Mouse (Mus musculus) CH12.LX (cell line): ENCODE measurements at regions not wholly inside any gene's neighbourhood (a gene's known extent, or its start where the extent isn't known, plus 50 kb on each side); places are given as distances from the start of the nearest gene placed in this dataset.

Source experiments
- DNase-seq: peaks from one replicate; pipeline ENCODE4 v3.0.0-alpha.2; 2013; ENCODE audit errors: extremely low read depth
- H3K27ac ChIP-seq: 2 replicates; pipeline ENCODE4 v1.5.1; 2012; ENCODE audit warnings: low read depth, mild to moderate bottlenecking, control low read depth, moderate library complexity; ENCODE audit not compliant: insufficient read depth
- H3K27me3 ChIP-seq: replicated peaks from 2 replicates; pipeline ENCODE3; 2012; ENCODE audit warnings: inconsistent platforms
- H3K36me3 ChIP-seq, 2 experiments: replicated peaks in 1 of 2; 2 replicates each; pipeline versions ENCODE3 to v1.6.1; 2012; ENCODE audit warnings: inconsistent platforms in 1 of 2, low read length in 1 of 2, mild to moderate bottlenecking in 1 of 2, mixed read lengths in 1 of 2, moderate library complexity in 1 of 2; ENCODE audit not compliant: control insufficient read depth in 1 of 2, insufficient read depth in 1 of 2
- H3K4me1 ChIP-seq, 2 experiments: 2 replicates each; pipeline ENCODE4 v1.6.1; 2012; ENCODE audit warnings: inconsistent platforms in 1 of 2, moderate library complexity in 1 of 2; ENCODE audit not compliant: insufficient read depth in 2 of 2, control insufficient read depth in 1 of 2
- H3K4me2 ChIP-seq: 2 replicates; pipeline ENCODE4 v1.6.1; 2012; ENCODE audit warnings: low read depth, mild to moderate bottlenecking, control low read depth; ENCODE audit not compliant: poor library complexity, insufficient read depth, severe bottlenecking
- H3K4me3 ChIP-seq, 3 experiments: fragments of 150-350 bp in 1 of 3; sonication (generic) in 1 of 3; replicated peaks in 1 of 3; 2 replicates each; pipeline versions ENCODE3 to v1.5.1; 2011 to 2012; ENCODE audit warnings: low read depth in 2 of 3, low read length in 2 of 3, mild to moderate bottlenecking in 2 of 3, moderate library complexity in 2 of 3, control low read depth in 1 of 3, improper control_type of control experiment in 1 of 3, inconsistent platforms in 1 of 3, mixed read lengths in 1 of 3; ENCODE audit not compliant: poor library complexity in 1 of 3
- H3K79me2 ChIP-seq: replicated peaks from 2 replicates; pipeline ENCODE4 v1.6.1; 2012; ENCODE audit warnings: mild to moderate bottlenecking, moderate library complexity; ENCODE audit not compliant: control insufficient read depth, poor library complexity, insufficient read depth, severe bottlenecking; ENCODE audit errors: extremely low read depth
- H3K9ac ChIP-seq: 2 replicates; pipeline ENCODE4 v1.6.1; 2012; ENCODE audit warnings: low read depth, mild to moderate bottlenecking, control low read depth, moderate library complexity; ENCODE audit not compliant: insufficient read depth
- H3K9me3 ChIP-seq: replicated peaks from 2 replicates; pipeline ENCODE3; 2012; ENCODE audit warnings: low read length, inconsistent platforms, mixed read lengths
- CTCF ChIP-seq, 2 experiments: IDR thresholded peaks in 1 of 2; conservative IDR thresholded peaks in 1 of 2; 2 replicates each; pipeline ENCODE4 v1.5.1; 2011 to 2012; ENCODE audit warnings: low read depth in 2 of 2, low read length in 2 of 2, improper control_type of control experiment in 1 of 2, inconsistent platforms in 1 of 2, mild to moderate bottlenecking in 1 of 2, moderate library complexity in 1 of 2
- EP300 ChIP-seq: IDR thresholded peaks from 2 replicates; pipeline ENCODE4 v1.6.1; 2011; ENCODE audit warnings: low read length, improper control_type of control experiment
- HCFC1 ChIP-seq: IDR thresholded peaks from 2 replicates; pipeline ENCODE4 v1.6.1; 2012; ENCODE audit warnings: low read depth, mild to moderate bottlenecking, inconsistent platforms, low read length, improper control_type of control experiment
- IRF4 ChIP-seq: IDR thresholded peaks from 2 replicates; pipeline ENCODE4 v1.6.1; 2014; ENCODE audit warnings: low read depth, mild to moderate bottlenecking, inconsistent platforms, low read length, improper control_type of control experiment
- KAT2A ChIP-seq: IDR thresholded peaks from 2 replicates; pipeline ENCODE4 v1.6.1; 2012; ENCODE audit warnings: low read length, improper control_type of control experiment, inconsistent platforms; ENCODE audit not compliant: insufficient replicate concordance
- MAX ChIP-seq: IDR thresholded peaks from 2 replicates; pipeline ENCODE4 v1.6.1; 2011; ENCODE audit warnings: low read length, improper control_type of control experiment
- MEF2A ChIP-seq: IDR thresholded peaks from 2 replicates; pipeline ENCODE4 v1.6.1; 2014; ENCODE audit warnings: low read depth, mild to moderate bottlenecking, inconsistent platforms, low read length, improper control_type of control experiment, borderline replicate concordance
- MXI1 ChIP-seq: IDR thresholded peaks from 2 replicates; pipeline ENCODE4 v1.6.1; 2011; ENCODE audit warnings: mild to moderate bottlenecking, low read depth, low read length, improper control_type of control experiment
- NRF1 ChIP-seq: IDR thresholded peaks from 2 replicates; pipeline ENCODE4 v1.6.1; 2014; ENCODE audit warnings: low read depth, mild to moderate bottlenecking, inconsistent platforms, low read length, improper control_type of control experiment, moderate library complexity
- POLR2AphosphoS2 ChIP-seq: IDR thresholded peaks from 2 replicates; pipeline ENCODE4 v1.6.1; 2011; ENCODE audit warnings: low read depth, low read length, improper control_type of control experiment
- RAD21 ChIP-seq: IDR thresholded peaks from 2 replicates; pipeline ENCODE4 v1.6.1; 2011; ENCODE audit warnings: low read depth, mild to moderate bottlenecking, low read length, improper control_type of control experiment, moderate library complexity
- RCOR1 ChIP-seq: conservative IDR thresholded peaks from 2 replicates; pipeline ENCODE4 v1.6.1; 2012; ENCODE audit warnings: low read depth, mild to moderate bottlenecking, inconsistent platforms, low read length, improper control_type of control experiment
- SIN3A ChIP-seq: IDR thresholded peaks from 2 replicates; pipeline ENCODE4 v1.6.1; 2012; ENCODE audit warnings: low read length, improper control_type of control experiment, inconsistent platforms
- ZC3H11A ChIP-seq: IDR thresholded peaks from 2 replicates; pipeline ENCODE4 v1.6.1; 2012; ENCODE audit warnings: low read depth, mild to moderate bottlenecking, inconsistent platforms, low read length, improper control_type of control experiment
- ZKSCAN1 ChIP-seq: IDR thresholded peaks from 2 replicates; pipeline ENCODE4 v1.6.1; 2012; ENCODE audit warnings: low read depth, inconsistent platforms, low read length, improper control_type of control experiment, borderline replicate concordance
- ZMIZ1 ChIP-seq: IDR thresholded peaks from 2 replicates; pipeline ENCODE4 v1.6.1; 2012; ENCODE audit warnings: low read depth, mild to moderate bottlenecking, inconsistent platforms, low read length, improper control_type of control experiment
- ZNF384 ChIP-seq: IDR thresholded peaks from 2 replicates; pipeline ENCODE4 v1.6.1; 2012; ENCODE audit warnings: low read depth, low read length, improper control_type of control experiment, inconsistent platforms
- dilution Hi-C: fragments of 300-500 bp; cut with MboI; formaldehyde crosslinking; loops from 2 replicates; pipeline ENCODE4 v1.14.3; 2020; ENCODE audit warnings: low sequenced_read_pairs; ENCODE audit not compliant: extremely low pct_unique_long_range_greater_than_20kb, extremely low pct_ligation_motif_present
- in situ Hi-C: fragments of 300-500 bp; cut with MboI; formaldehyde crosslinking; loops from 3 replicates; pipeline ENCODE4 v1.14.3; 2019; ENCODE audit warnings: low sequenced_read_pairs, low pct_ligation_motif_present, low pct_unique_long_range_greater_than_20kb, mixed read lengths

GRCm38 (mm10) chr13:63660431-63660830 is 87.0 kb upstream of the Ptch1 start:
- Histone ChIP-seq H3K9ac (no peak overlapping the region), H3K4me3 (no peak overlapping the region), H3K27ac (no peak overlapping the region), H3K36me3 (no peaks in the 10 kb centered on the region), H3K4me1 (no peaks in the 10 kb centered on the region; a peak in 1 of 4 replicates), H3K4me2 (no peak overlapping the region), H3K9me3 (no peaks in the 10 kb centered on the region), H3K79me2 (no peaks in the 10 kb centered on the region), H3K27me3 (no peaks in the 10 kb centered on the region)
- in situ Hi-C loops = no loop called here
- dilution Hi-C loops = no loop called here
- TF ChIP-seq MEF2A (no peak), KAT2A (no peak), HCFC1 (no peak), MXI1 (no peak), SIN3A (no peak), CTCF (conservative IDR thresholded peaks at IDR 0.05 in 1 of 2, IDR thresholded peaks at IDR 0.05 in 1 of 2; ENCODE audit: low read depth in 2 of 2, low read length in 2 of 2) (no peak)
- DNase-seq = no peak

DNA sequence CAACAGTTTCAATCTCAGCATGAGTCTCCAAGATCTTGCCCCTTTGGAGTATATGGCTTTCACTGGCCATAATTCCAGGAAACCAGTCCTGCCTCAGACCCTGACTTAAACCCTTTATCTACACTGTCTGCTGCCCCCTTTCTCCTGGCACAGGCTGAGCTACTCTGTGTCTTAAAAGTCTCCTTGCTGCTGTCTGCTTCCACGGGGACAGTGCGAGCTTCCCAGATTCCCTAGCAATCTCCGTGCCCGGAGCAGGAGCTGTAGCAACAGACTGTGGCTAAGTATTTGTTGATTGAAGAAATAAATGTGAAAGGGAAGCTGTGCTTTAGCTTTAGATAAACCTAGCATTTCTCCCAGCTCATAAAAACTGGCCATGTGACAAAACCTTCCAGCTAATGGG is 95.2 kb upstream of the Ptch1 start:
- H3K9ac ChIP-seq = no peak overlapping the region
- no peak overlapping the region for H3K27ac ChIP-seq
- dilution Hi-C loops = no loop called here
- H3K4me2 ChIP-seq = no peak overlapping the region
- H3K79me2 ChIP-seq = no peaks in the 10 kb centered on the region
- DNase-seq = no peak
- no peaks in the 10 kb centered on the region for H3K36me3 ChIP-seq
- TF ChIP-seq ZMIZ1 = no peak
- no peak for TF ChIP-seq EP300
- no peak for TF ChIP-seq RAD21
- no peak for TF ChIP-seq RCOR1
- no peak for TF ChIP-seq IRF4
- no peak for TF ChIP-seq ZNF384
- no peak for TF ChIP-seq NRF1
- TF ChIP-seq POLR2AphosphoS2 = no peak
- TF ChIP-seq ZKSCAN1 = no peak
- TF ChIP-seq ZC3H11A = no peak
- peaks cover 2% of the 10 kb centered on the region for H3K27me3 ChIP-seq
- in situ Hi-C loops = no loop called here
- no peak overlapping the region for H3K4me3 ChIP-seq
- peaks cover 0 to 3% of the 10 kb centered on the region in 2 experiments; a peak in 1 of 4 replicates for H3K4me1 ChIP-seq
- no peaks in the 10 kb centered on the region for H3K9me3 ChIP-seq

DNA sequence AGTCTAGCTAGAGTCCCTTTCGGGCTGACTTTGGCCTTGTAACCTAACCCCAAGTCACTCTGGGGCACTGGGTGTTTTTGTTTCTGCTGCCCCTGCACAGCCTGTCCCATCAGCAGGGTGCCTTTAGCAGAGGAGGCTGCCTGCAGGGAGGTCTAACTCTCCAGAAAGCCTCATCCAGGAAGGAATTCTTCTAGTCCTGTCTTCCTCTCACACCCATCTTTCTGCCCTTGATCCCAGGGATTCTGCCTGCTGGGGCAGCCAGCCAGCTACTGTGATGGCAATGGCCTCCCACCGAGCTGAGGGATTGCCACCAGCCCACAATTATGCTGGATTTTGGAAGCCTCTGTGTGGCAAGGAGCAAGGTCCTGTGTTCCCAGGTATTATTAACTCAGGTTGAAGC is 95.6 kb upstream of the Ptch1 start:
- dilution Hi-C loops (no loop called here), in situ Hi-C loops (no loop called here)
- DNase-seq = no peak
- no peak for TF ChIP-seq MAX
- TF ChIP-seq, all 38 proteins: peak for 0
- no peak overlapping the region for H3K9ac ChIP-seq
- no peaks in the 10 kb centered on the region for H3K79me2 ChIP-seq
- H3K9me3 ChIP-seq = no peaks in the 10 kb centered on the region
- H3K4me3 ChIP-seq = no peak overlapping the region
- H3K27ac ChIP-seq = no peak overlapping the region
- H3K27me3 ChIP-seq = peaks cover 2% of the 10 kb centered on the region
- H3K36me3 ChIP-seq = no peaks in the 10 kb centered on the region
- peaks cover 0 to 3% of the 10 kb centered on the region in 2 experiments; a peak in 1 of 4 replicates for H3K4me1 ChIP-seq
- H3K4me2 ChIP-seq = no peak overlapping the region
